Mouse (Mus musculus): Measurements from ENCODE around the gene Mthfd2l.

GRCm38 (mm10) chr5:90908983-90909382 lies 21.9 kb upstream of the Mthfd2l start:
- no peak for TF ChIP-seq GATA1 (IDR thresholded peaks at IDR 0.05; ENCODE audit: borderline replicate concordance, low read length)
- TF ChIP-seq FLI1 (IDR thresholded peaks at IDR 0.05; ENCODE audit: low read length) = no peak

All from megakaryocyte, embryonic 14.5 days (primary cell).